Mouse (Mus musculus) testis, postnatal 14 days (tissue): Measurements from ENCODE around the gene Apoh.
A peak's percentile ranks its signal among the peaks of the same experiment; 100 is the strongest.

Source experiments
- DNase-seq: peaks from one replicate; pipeline ENCODE4 v3.0.0; 2021; ENCODE audit warnings: low spot score

Gene Apoh

DNA sequence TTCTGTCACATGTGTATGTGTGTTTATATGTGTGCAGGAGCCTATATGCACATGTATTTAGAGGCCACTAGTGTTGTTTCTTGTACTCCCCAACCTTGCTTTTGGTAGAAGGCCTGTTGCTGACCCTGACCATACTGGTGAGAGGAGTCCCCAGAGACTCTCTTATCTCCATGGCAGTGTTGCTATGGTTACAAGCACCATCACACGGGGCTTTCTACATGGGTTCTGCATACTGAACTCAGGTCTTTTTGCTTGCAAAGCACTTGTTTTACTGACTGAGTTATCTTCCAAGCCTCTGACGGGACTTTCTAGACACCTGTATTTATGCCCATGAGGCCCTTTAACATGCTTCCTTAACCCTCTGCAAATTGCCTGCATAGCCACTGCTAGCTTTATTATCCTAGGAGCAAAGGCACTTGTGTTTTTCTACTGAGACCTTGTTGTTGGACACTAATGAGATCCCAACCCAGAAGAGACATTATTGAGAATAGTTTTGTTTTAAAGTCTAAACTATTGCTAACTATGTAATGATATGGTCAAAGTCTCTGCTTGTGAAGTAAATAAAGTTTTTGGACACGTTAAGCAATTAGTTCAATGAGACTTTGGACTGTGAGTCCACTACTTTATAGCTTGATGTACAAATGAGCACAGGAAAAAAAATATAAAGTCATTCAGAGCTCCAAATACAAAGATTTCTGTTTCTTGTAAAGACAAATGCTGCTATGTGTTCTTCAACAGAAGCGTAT lies 41.9 kb downstream of the Apoh start:
- no peak for DNase-seq

DNA sequence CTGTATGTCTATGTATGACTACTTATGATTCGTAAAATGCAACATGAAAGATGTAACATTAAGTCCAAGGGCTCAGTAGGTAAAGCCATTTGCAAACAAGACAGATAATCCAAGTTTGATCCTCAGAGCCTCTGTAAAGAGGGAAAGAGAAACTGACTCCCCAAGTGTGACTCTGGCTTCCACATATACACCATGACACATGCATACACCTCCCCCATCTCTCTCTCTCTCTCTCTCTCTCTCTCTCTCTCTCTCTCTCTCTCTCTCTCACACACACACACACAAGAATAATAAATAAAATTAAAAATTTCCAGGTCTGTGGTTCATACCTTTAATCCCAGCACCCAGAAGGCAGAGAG lies 42.5 kb downstream of the Apoh start:
- DNase-seq: no peak

DNA sequence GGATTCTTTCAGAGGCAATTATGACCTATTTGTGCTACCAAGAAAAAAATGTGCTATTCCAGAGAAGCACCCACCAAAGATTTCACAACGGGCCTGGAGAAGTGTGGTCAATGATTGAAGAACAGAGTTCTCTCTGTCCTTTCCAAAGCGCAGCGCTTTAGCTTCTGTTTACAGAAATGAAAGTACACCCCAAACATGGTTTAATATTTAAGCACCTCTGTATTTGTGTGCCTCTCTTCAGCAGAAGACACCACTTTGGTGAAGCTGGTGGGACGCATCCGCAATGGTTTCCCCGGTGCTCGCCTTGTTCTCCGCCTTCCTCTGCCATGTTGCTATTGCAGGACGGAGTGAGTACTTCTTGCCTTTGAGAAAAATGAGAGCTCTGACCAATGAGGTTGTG lies 51.9 kb downstream of the Apoh start:
- no peak for DNase-seq

DNA sequence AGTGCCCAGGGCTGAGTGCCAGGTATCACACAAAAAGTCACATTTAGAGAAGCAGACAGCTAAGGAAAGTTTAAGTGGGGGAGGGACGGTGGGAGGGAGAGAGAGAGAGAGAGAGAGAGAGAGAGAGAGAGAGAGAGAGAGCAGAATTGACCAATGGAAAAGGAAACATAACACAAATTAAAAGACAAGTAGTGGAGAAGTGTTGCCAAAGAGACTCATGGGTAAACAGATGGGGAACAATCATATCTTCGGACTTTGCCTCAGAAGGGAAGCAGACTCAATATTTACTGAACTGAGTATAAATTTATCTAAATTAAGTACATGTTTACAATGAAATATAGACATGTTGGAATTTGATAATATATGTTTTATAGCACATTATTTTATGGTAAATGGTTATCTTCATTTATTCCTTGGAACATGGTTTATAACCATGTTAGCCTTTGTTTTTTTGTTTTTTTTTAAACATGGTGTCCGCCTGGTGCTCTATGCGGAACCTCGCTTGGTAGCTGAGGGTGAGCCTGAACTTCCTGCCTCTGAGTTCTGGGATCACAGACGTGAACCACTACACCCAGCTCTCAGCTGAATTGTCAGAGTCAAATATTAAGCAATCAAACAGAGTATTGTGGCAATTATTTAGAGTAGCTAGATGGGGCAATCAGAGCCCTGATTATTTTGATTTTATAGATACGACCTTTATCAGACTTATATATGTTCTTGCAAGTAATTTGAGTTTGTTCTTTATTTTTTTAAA lies 53.1 kb downstream of the Apoh start:
- no peak for DNase-seq

DNA sequence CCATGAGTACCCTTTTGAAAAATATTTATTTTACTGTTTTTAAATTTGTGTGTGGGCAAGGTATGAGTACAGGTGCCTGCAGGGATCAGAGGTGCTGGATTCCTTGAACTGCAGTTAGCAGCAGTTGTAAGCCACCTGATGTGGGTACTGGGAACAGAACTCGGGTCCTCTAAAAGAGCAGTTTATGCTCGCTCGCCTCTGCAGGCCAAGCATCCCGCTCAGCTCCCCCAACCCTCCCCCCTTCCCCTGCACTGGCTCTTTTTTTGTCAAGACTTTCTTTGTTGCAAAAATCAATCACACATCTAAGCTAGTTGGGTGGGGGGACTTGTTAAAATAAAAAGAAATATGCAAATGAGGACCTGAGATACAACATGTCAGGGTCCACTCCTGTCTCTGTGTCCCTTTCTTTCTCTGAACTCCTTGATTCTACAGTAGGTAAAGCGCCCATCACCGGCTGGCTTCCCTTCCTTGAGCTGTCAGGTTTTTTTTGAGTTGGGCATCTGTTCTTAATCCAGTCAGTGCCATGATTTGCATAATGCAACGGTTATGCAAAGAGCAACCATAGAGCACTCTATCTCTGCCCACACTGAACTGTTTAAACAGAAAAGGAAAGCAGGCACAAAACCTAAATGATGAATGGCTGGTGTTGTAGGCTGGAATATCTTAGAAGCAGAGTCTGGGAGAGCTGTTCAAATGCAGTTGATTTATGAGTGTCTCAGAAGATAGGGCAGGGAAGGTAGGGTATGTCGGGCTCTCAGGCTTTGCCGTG lies 66.9 kb downstream of the Apoh start:
- no peak for DNase-seq

DNA sequence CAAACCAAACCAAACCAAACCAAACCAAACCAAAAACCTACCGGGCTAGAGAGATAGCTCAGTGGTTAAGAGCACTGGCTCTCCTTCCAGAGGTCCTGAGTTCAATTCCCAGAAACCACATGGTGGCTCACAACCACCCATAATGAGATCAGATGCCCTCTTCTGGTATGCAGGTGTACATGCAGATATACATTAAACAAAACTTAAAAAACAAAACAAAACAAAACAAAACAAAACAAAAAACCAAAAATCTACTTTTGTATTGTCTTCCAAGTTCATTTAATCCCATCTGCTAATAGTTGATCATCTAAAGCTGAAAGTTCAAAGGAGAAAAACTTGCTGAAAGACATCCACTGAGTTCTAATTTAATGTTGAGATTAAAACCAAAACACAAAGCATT lies 73.2 kb downstream of the Apoh start:
- DNase-seq: no peak

DNA sequence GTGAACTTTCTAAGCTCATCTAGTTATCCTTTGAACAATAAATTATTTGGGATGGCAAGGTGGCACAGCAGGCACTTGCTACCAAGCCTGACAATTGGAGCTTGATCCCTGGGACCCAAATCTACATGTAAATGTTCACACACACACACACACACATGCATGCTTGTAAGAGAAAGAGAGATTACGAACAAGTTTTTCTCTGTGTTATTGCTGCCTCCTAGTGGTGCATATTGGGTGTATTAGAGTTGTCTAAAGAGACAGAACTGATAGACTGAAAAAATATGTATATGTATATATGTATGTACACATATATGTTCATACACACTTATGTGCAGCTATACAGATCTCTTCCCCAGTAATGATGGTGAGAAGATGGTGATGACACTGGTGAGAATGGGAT lies 75.4 kb downstream of the Apoh start:
- DNase-seq: no peak

DNA sequence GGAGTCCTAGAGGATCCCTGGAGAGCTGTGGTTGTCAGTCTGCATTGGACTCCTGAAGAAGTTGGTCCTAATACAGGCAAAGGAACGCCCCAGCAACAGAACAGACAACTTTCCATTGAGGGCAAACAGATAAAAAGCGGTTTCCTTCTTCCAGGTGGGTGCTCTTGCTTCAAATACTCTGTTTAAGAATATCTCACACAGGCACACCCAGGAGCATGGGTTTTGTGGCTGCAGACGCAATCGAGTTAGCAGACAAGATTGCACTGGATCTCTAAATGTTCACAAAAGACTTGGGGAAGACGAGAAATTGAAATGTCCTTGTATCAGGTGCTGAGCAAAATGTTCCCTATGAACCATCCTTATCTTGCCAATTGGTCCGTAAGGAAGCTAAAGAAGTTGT lies 76.1 kb downstream of the Apoh start:
- no peak for DNase-seq

DNA sequence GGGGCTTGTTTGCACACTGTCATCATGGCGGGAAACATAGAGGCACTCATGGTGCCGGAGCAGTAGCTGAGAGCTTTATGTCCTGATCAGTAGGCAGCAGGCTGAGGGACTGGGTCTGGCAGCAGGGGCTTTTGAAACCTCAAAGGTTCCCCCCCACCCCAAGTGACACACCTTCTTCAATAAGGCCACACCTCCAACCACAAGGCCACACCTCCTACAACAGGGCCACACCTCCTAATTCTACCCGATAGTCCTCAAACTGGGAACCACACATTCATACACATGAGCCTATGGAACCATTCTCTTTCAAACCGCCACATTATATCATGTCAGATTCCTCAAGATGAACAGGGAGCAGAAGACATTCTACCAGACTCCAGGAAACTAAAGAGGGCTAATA lies 77.6 kb downstream of the Apoh start:
- DNase-seq: no peak

DNA sequence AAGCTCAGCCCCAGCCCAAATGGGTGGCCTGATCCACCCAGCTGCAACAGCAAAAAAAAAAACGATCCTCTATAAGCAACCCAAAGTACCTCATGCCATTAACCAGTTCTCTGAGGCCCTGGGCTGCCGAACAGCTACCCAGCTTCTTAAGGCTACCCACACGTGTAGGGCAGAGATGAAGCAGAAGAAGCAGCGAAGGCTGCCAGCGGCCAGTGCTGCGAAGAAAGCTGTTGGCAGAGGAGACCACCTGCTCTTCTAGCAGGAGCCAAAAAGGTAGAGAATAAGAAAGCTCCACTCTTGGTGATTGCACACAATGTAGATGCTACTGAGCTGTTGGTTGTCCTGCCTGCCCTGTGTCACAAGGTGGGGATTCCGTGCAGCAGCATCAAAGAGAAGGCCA lies 80.1 kb downstream of the Apoh start:
- DNase-seq: no peak

DNA sequence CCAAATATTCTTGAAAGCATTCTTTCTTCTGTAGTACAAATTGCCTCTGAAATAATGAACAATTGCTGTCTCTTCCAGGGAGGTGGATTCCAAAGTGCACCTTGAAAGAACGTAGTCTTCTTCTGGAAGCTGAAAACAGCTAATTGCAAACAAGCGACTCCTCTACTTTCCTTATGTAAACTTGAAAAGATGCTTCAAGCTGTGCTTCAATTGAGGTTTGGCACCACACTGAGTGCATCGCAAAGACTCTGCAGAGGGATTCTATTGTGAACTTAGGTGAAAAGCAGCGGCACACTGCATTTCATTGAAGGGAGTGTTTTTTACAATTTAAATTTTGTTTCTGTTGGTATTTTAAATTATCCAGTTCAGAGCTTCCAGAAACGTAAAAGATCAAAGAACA lies 81.0 kb downstream of the Apoh start:
- no peak for DNase-seq

DNA sequence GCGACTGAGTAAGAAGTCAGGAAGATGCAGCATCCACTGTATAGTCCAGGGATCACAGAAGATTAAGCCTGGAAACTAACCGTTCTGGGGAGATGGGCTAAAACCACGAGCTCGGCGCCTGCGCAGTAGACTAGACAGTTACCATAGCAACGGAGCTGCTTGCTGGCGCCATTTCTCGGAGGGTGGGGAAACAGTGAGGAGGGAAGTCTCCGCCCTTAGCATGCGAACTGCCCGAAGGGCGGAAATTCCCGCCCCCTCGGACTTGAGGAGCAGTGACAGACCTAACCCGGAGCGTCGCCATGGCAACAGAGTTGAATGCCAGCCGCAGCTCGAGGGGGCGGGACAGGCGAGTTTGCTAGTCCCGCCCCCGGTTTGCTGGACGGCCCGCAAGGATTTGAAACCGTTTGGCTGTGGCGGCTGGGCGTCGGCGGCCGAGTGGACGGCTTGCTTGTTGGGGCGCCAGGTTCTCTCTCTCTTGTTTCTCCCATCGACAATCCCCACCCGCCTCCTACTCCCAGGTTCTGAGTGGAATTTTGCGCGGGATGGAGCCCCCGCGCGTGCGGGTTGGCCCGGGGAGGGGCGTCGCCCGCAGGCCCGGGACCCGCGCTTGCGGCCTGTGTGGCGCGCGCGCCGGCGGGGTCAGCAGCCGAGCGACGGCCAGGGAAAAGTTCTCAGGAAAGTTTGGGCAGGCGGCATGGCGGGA lies 81.9 kb downstream of the Apoh start, which contains the start of gene Cep112:
Gene Cep112 (plus strand): TSS at position 304 of the 703 bp plus-strand sequence.
- DNase-seq: peak; percentile 99

DNA sequence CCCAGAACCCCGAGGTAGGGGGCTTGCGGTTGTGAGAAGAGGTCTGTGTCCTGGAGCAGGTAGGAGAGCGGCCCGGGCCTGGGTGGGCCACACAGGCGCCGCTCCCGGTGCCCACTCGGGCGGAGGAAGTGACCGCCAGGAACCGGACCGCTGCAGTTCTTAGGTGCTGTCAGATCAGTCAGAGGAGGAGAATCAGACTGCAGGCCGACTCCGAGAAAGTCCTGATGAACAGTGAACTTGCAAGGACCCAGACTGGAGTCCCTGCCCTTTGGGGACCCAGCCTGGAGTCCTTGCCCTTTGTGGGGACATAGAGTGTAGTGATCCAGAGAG lies 82.4 kb downstream of the Apoh start:
- DNase-seq: no peak

DNA sequence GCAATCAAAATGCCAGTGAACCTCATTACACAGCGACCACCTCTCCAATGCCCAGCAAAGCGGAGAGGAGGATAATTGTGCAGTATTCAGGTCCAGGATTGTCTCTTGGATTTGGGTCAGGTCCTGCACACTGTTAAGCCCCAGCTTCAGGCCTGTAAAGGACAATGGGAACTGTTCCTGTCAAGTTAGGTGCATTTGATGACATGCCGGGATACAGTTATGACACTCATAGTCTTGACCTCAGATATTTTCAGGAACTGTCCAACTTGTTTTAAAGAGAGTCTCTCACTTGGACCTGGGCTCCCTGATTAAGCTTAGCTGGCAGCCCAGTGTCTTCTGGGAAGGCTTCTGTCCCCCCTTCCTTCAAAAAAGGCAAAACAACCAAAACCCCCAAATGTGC lies 82.9 kb downstream of the Apoh start:
- no peak for DNase-seq

DNA sequence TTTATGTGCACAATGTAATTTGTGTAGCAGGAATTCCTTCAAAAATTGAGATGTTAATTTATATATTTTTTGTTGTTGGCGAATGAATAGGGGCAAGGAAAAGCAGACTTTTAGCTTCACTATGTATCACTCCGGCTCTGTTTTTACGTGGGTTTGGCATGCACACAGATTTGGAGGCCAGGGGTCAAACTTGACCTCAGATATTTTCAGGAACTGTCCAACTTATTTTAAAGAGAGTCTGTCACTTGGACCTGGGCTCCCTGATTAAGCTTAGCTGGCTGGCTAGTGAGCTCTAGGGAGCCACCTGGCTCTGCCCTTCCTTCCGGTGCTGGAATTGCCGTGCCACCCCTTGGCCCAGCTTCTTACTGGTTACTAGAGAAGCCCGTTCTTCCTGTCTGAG lies 84.0 kb downstream of the Apoh start:
- no peak for DNase-seq

DNA sequence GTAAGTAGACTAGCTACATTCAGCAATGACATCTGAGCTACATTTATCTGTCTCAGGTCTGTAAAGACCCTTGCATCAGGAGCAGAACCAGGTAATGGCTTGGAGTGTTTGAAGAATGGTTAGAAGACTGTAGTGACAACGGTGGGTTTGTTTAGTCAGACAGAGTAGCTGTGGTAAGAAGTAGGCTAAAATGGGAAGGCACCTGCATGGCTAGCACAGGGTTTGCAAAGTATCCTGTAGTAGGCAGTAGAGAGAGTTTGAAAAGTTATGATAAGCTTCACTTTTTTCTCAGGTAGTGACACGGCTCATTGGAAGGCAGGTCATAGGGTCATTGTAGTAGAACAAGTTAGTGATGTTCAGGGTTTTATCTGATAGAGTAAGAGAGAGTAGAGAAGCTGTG lies 85.9 kb downstream of the Apoh start:
- no peak for DNase-seq

DNA sequence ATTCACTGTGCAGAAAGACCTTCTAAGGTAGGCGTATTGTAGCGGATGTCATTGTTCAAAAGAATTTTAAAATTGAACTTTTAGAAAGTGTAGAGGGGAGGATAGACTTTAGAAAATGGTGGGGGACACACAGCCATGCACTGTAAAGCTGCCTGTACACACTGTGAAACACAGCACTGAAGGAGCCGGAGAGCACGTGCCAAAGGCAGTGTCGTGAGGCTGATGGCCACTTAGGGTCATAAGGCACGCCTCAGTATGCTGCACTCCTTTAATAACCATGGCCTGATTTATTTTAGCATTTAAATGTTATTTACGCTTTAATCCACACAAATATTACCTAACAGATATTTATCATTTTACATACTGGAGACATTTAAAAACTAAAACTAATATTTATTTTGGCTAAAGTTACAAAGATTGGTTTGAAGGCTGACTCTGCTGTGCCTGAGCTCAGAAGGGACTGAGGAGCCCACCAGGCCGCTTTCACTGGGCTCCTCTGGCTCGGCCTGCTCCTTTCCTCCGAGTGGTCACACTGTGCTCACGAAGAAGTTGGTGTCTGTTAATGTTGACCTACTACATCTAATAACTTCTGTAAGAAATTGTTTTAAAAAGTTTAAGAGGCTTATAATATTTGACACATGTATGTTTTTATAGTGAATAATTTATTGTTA lies 100.9 kb downstream of the Apoh start:
- no peak for DNase-seq

DNA sequence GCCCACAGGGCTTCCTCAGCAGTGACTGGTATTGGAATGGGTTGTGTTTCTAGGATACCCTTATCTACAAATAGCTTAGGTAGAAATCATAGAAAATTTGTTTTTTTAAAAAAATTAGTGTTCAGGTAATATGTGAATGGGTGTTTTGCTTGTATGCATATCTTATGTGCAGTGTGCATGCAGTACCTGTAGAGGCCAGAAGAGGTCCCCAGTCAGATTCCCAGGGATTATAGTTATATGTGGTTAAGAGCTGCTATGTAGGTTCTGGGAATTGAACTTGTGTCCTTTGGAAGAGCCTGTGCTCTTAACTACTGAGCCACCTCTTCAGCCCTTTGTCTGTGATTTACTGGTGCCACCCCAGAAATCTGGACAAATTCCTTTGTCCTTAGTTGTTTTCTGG lies 104.0 kb downstream of the Apoh start:
- no peak for DNase-seq

DNA sequence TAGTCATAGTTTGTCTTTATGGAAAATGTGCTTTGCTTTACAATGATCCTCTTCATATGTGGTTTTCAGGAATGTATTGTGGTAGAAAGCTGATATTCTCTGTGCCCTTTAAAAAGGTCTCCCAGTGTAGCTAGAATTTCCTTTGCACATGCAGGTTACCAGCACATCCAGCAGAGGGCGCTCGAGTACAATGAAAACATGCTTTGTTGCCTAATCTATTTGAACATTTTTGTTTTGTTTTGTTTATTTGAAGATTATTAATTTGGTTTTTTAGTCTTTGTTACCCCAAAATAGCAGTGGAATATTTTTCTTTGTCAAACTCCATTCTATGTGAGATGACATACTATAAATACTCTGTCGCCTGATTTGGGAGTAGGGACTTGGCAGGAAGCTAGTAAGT lies 106.7 kb downstream of the Apoh start:
- DNase-seq: no peak

DNA sequence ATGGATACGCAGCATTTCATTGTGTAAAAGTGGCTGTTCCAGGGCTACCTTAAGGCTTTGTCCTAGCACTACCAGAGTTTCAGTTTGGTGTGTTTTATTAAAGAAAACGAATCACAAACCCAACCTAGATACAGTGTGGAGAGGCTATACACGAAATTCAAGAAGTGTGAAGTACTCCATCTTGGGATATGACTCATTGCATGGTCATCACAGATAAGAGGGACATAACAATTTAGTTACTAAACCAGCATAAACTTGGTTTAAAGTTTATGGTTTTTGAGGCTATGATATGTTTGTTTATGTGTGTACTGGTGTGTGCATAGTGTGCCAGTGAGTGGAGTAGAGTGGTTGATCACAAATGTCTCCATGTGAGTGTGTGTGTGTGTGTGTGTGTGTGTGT lies 116.4 kb downstream of the Apoh start:
- no peak for DNase-seq
